Mouse (Mus musculus) midbrain, embryonic 11.5 days (tissue): ENCODE measurements at regions not wholly inside any gene's neighbourhood (a gene's known extent, or its start where the extent isn't known, plus 50 kb on each side); places are given as distances from the start of the nearest gene placed in this dataset.

Experiments
- ATAC-seq: fragments of 200-750 bp; cut with Nextera tagmentation; 2 replicates; pipeline ENCODE4 v1.8.0; 2017; ENCODE audit warnings: moderate TSS enrichment, moderate library complexity; ENCODE audit not compliant: low FRiP score
- DNase-seq: peaks from one replicate; pipeline ENCODE4 v3.0.0; 2015; ENCODE audit warnings: low spot score; ENCODE audit errors: missing footprints
- H3K27ac ChIP-seq: fragments of 300-500 bp; sonication (generic); 2 replicates; pipeline ENCODE4 v1.5.1; 2014; ENCODE audit warnings: low read depth, low read length
- H3K27me3 ChIP-seq: fragments of 300-500 bp; sonication (generic); 2 replicates; pipeline ENCODE4 v1.6.1; 2014; ENCODE audit warnings: mild to moderate bottlenecking, low read length, moderate library complexity, mixed read lengths; ENCODE audit not compliant: control insufficient read depth, insufficient read depth
- H3K36me3 ChIP-seq: fragments of 300-500 bp; sonication (generic); 2 replicates; pipeline ENCODE4 v1.6.1; 2014; ENCODE audit warnings: mild to moderate bottlenecking, low read length, moderate library complexity, mixed read lengths; ENCODE audit not compliant: control insufficient read depth, insufficient read depth
- H3K4me1 ChIP-seq: fragments of 300-500 bp; sonication (generic); 2 replicates; pipeline ENCODE4 v1.6.1; 2014; ENCODE audit warnings: low read length; ENCODE audit not compliant: control insufficient read depth, insufficient read depth
- H3K4me2 ChIP-seq: fragments of 300-500 bp; sonication (generic); 2 replicates; pipeline ENCODE4 v1.6.1; 2014; ENCODE audit warnings: mild to moderate bottlenecking, moderate library complexity
- H3K4me3 ChIP-seq: fragments of 300-500 bp; sonication (generic); 2 replicates; pipeline ENCODE4 v1.5.1; 2014; ENCODE audit warnings: low read depth, low read length
- H3K9ac ChIP-seq: fragments of 300-500 bp; sonication (generic); 2 replicates; pipeline ENCODE4 v1.6.1; 2014; ENCODE audit warnings: low read length
- H3K9me3 ChIP-seq: fragments of 300-500 bp; sonication (generic); 2 replicates; pipeline ENCODE4 v1.6.1; 2016; ENCODE audit warnings: low read length; ENCODE audit not compliant: control insufficient read depth
- WGBS: fragments of 180-500 bp; shearing (Covaris S2); extraction: QIAGEN DNeasy Blood & Tissue Kit; methylation state at CpG from one replicate; pipeline ENCODE4 v1.1.7; 2014; 5-methylcytosine and 5-hydroxymethylcytosine counted together

GRCm38 (mm10) chr2:117399487-117399886 lies 56.7 kb upstream of the Rasgrp1 start:
- Histone ChIP-seq H3K4me1 (no peaks in the 10 kb centered on the region), H3K27me3 (no peaks in the 10 kb centered on the region), H3K4me3 (no peak overlapping the region), H3K27ac (no peak overlapping the region), H3K36me3 (no peaks in the 10 kb centered on the region), H3K9ac (no peak overlapping the region), H3K9me3 (no peaks in the 10 kb centered on the region), H3K4me2 (no peak overlapping the region)
- DNase-seq (no peak), ATAC-seq (no peak)
- WGBS, result 80% methylated on average over 2 of the region's 2 CpGs

GRCm38 (mm10) chr2:117403425-117404175 lies 60.8 kb upstream of the Rasgrp1 start:
- H3K27ac ChIP-seq, result no peak overlapping the region
- WGBS, result 90% methylated on average over 4 of the region's 4 CpGs
- ATAC-seq, result no peak
- no peak overlapping the region for H3K4me3 ChIP-seq
- H3K36me3 ChIP-seq, result no peaks in the 10 kb centered on the region
- H3K9me3 ChIP-seq, result no peaks in the 10 kb centered on the region
- H3K9ac ChIP-seq, result no peak overlapping the region
- H3K4me2 ChIP-seq, result no peak overlapping the region
- H3K27me3 ChIP-seq, result no peaks in the 10 kb centered on the region
- DNase-seq, result no peak
- no peaks in the 10 kb centered on the region; the same call in 1 of the 2 replicates for H3K4me1 ChIP-seq

GRCm38 (mm10) chr2:117405453-117405852 lies 62.7 kb upstream of the Rasgrp1 start:
- Histone ChIP-seq H3K9ac (no peak overlapping the region), H3K4me3 (no peak overlapping the region), H3K27ac (no peak overlapping the region), H3K4me2 (no peak overlapping the region), H3K27me3 (no peaks in the 10 kb centered on the region), H3K36me3 (no peaks in the 10 kb centered on the region), H3K4me1 (no peaks in the 10 kb centered on the region; the same call in 1 of the 2 replicates), H3K9me3 (no peaks in the 10 kb centered on the region)
- WGBS, result 33% methylated on average over 2 of the region's 2 CpGs
- ATAC-seq (peak; percentile 92), DNase-seq (no peak)

GRCm38 (mm10) chr2:117408241-117408640 lies 65.4 kb upstream of the Rasgrp1 start:
- H3K9ac ChIP-seq, result no peak overlapping the region

GRCm38 (mm10) chr2:117412045-117412606 lies 69.3 kb upstream of the Rasgrp1 start:
- Histone ChIP-seq H3K27me3 (no peaks in the 10 kb centered on the region), H3K4me3 (no peak overlapping the region), H3K36me3 (no peaks in the 10 kb centered on the region), H3K4me2 (no peak overlapping the region), H3K4me1 (no peaks in the 10 kb centered on the region), H3K9ac (no peak overlapping the region), H3K27ac (no peak overlapping the region), H3K9me3 (no peaks in the 10 kb centered on the region)
- ATAC-seq (no peak), DNase-seq (no peak)
- 56% methylated on average over 4 of the region's 4 CpGs for WGBS

More at GRCm38 (mm10) chr2:117408241-117408640, 65.4 kb upstream of the Rasgrp1 start:
- DNase-seq, result no peak
- 80% methylated on average over 5 of the region's 5 CpGs for WGBS
- no peak overlapping the region for H3K4me3 ChIP-seq
- H3K27ac ChIP-seq, result no peak overlapping the region
- H3K27me3 ChIP-seq, result no peaks in the 10 kb centered on the region
- H3K4me1 ChIP-seq, result no peaks in the 10 kb centered on the region; the same call in 1 of the 2 replicates
- H3K9me3 ChIP-seq, result no peaks in the 10 kb centered on the region
- no peaks in the 10 kb centered on the region for H3K36me3 ChIP-seq
- no peak for ATAC-seq
- H3K4me2 ChIP-seq, result no peak overlapping the region

- Histone ChIP-seq H3K4me1 (no peaks in the 10 kb centered on the region), H3K36me3 (no peaks in the 10 kb centered on the region), H3K4me3 (no peak overlapping the region), H3K27me3 (no peaks in the 10 kb centered on the region), H3K4me2 (no peak overlapping the region), H3K9me3 (no peaks in the 10 kb centered on the region), H3K27ac (no peak overlapping the region), H3K9ac (no peak overlapping the region)
- DNase-seq (no peak), ATAC-seq (no peak)
- WGBS, result 86% methylated on average over 8 of the region's 8 CpGs
Measured at GRCm38 (mm10) chr2:117417229-117417970, 74.6 kb upstream of the Rasgrp1 start.

GRCm38 (mm10) chr2:117418121-117418615 lies 75.4 kb upstream of the Rasgrp1 start:
- ATAC-seq (no peak), DNase-seq (no peak)
- H3K4me1 ChIP-seq, result no peaks in the 10 kb centered on the region
- no peak overlapping the region for H3K9ac ChIP-seq
- no peak overlapping the region for H3K4me2 ChIP-seq
- H3K36me3 ChIP-seq, result no peaks in the 10 kb centered on the region
- no peak overlapping the region for H3K27ac ChIP-seq
- H3K4me3 ChIP-seq, result no peak overlapping the region
- 92% methylated on average over 8 of the region's 8 CpGs for WGBS
- H3K27me3 ChIP-seq, result no peaks in the 10 kb centered on the region
- H3K9me3 ChIP-seq, result no peaks in the 10 kb centered on the region

GRCm38 (mm10) chr2:117418711-117419110 lies 75.9 kb upstream of the Rasgrp1 start:
- Histone ChIP-seq H3K27me3 (no peaks in the 10 kb centered on the region), H3K4me3 (no peak overlapping the region), H3K27ac (no peak overlapping the region), H3K9ac (no peak overlapping the region), H3K36me3 (no peaks in the 10 kb centered on the region), H3K9me3 (no peaks in the 10 kb centered on the region), H3K4me2 (no peak overlapping the region), H3K4me1 (no peaks in the 10 kb centered on the region)
- DNase-seq (no peak), ATAC-seq (no peak)
- 73% methylated on average over 3 of the region's 3 CpGs for WGBS

- ATAC-seq, result no peak
- H3K27me3 ChIP-seq, result no peaks in the 10 kb centered on the region
- H3K4me3 ChIP-seq, result no peak overlapping the region
- no peaks in the 10 kb centered on the region for H3K36me3 ChIP-seq
- no peak overlapping the region for H3K4me2 ChIP-seq
- no peak overlapping the region for H3K9ac ChIP-seq
- H3K4me1 ChIP-seq, result no peaks in the 10 kb centered on the region
- WGBS, result 81% methylated on average over 4 of the region's 4 CpGs
- H3K9me3 ChIP-seq, result no peaks in the 10 kb centered on the region
- DNase-seq, result no peak
- no peak overlapping the region for H3K27ac ChIP-seq
Measured at GRCm38 (mm10) chr2:117421376-117421775, 78.6 kb upstream of the Rasgrp1 start.
